Mouse (Mus musculus) stomach, postnatal 0 days (tissue): Measurements from ENCODE around the gene Khdc4.

Experiments
- CTCF ChIP-seq: IDR thresholded peaks from 2 replicates; pipeline ENCODE4 v1.5.1; 2016; ENCODE audit warnings: antibody characterized with exemption, low read depth, mild to moderate bottlenecking, moderate library complexity
- EP300 ChIP-seq: optimal IDR thresholded peaks from 2 replicates; pipeline ENCODE3; 2016; ENCODE audit warnings: antibody characterized with exemption

GRCm38 (mm10) chr3:88758045-88758500, 72.5 kb downstream of the Khdc4 start:
- no peak for TF ChIP-seq CTCF
- TF ChIP-seq EP300, result no peak
